Mouse (Mus musculus) cerebellum, adult 2 months (tissue): ENCODE measurements around the gene Plcb1. TPM values are rescaled to one million over a fixed set of nuclear protein-coding genes. Genes with fewer than 3 reads are reported as not detected.

Source experiments
- DNase-seq, 2 experiments: peaks; one replicate each; pipeline ENCODE4 v3.0.0; 2021
- H3K27ac ChIP-seq: fragments of 200-500 bp; 2 replicates; pipeline ENCODE4 v1.5.1; 2012; ENCODE audit warnings: low read length, control low read depth, inconsistent platforms; ENCODE audit not compliant: insufficient read depth
- H3K27me3 ChIP-seq: fragments of 200-500 bp; 2 replicates; pipeline ENCODE4 v1.6.1; 2012; ENCODE audit warnings: inconsistent platforms, mild to moderate bottlenecking, low read length, moderate library complexity; ENCODE audit not compliant: control insufficient read depth, insufficient read depth
- H3K4me1 ChIP-seq: fragments of 200-500 bp; 2 replicates; pipeline ENCODE4 v1.6.1; 2011; ENCODE audit warnings: low read length; ENCODE audit not compliant: control insufficient read depth, insufficient read depth
- H3K4me3 ChIP-seq: fragments of 200-500 bp; replicated peaks from 2 replicates; pipeline ENCODE3; 2011; ENCODE audit warnings: mild to moderate bottlenecking, low read depth, low read length, control low read depth; ENCODE audit not compliant: insufficient read depth
- CTCF ChIP-seq: fragments of 200-500 bp; IDR thresholded peaks from 2 replicates; pipeline ENCODE4 v1.5.1; 2011; ENCODE audit warnings: low read depth, mild to moderate bottlenecking, control low read depth, low read length, moderate library complexity, borderline replicate concordance; ENCODE audit not compliant: insufficient read depth
- POLR2A ChIP-seq: fragments of 200-500 bp; IDR thresholded peaks from 2 replicates; pipeline ENCODE4 v1.6.1; 2011; ENCODE audit warnings: low read length, control low read depth, borderline replicate concordance; ENCODE audit not compliant: insufficient read depth
- WGBS: fragments of 180-500 bp; shearing (Covaris S2); methylation state at CpG from one replicate; pipeline ENCODE4 v1.1.7; 2018; 5-methylcytosine and 5-hydroxymethylcytosine counted together
- polyA plus RNA-seq: library from polyadenylated mRNA; depleted of rRNA; stranded (reverse); fragments of >200 nt; gene quantifications from 2 replicates; pipeline ENCODE4 v1.2.3, GENCODE M21; 2012

Gene Plcb1
- polyA plus RNA-seq, 1 experiment, result 18.5 TPM

- Histone ChIP-seq H3K27ac (no peak overlapping the region), H3K4me3 (no peak overlapping the region), H3K27me3 (no peaks in the 10 kb centered on the region), H3K4me1 (no peaks in the 10 kb centered on the region)
- WGBS, result 95% methylated on average over 4 of the region's 4 CpGs
- TF ChIP-seq CTCF (no peak), POLR2A (no peak)
- DNase-seq, result no peak
Measured at GRCm38 (mm10) chr2:135474107-135474506, 688.2 kb downstream of the Plcb1 start.

GRCm38 (mm10) chr2:135485248-135485647, 699.4 kb downstream of the Plcb1 start:
- WGBS, result 81% methylated on average over 2 of the region's 2 CpGs
- no peaks in the 10 kb centered on the region for H3K4me1 ChIP-seq
- no peak for TF ChIP-seq POLR2A
- TF ChIP-seq CTCF, result no peak
- no peak overlapping the region for H3K4me3 ChIP-seq
- H3K27ac ChIP-seq, result no peak overlapping the region
- H3K27me3 ChIP-seq, result no peaks in the 10 kb centered on the region
- DNase-seq, result no peak

GRCm38 (mm10) chr2:135488277-135488676, 702.4 kb downstream of the Plcb1 start:
- no peaks in the 10 kb centered on the region for H3K27me3 ChIP-seq
- TF ChIP-seq CTCF (no peak), POLR2A (no peak)
- DNase-seq, result no peak
- 78% methylated on average over 2 of the region's 2 CpGs for WGBS
- no peak overlapping the region for H3K27ac ChIP-seq
- H3K4me1 ChIP-seq, result no peaks in the 10 kb centered on the region
- no peak overlapping the region for H3K4me3 ChIP-seq

GRCm38 (mm10) chr2:135489127-135489526, 703.3 kb downstream of the Plcb1 start:
- no peaks in the 10 kb centered on the region for H3K27me3 ChIP-seq
- no peak overlapping the region for H3K27ac ChIP-seq
- no peak overlapping the region for H3K4me3 ChIP-seq
- DNase-seq, result no peak
- H3K4me1 ChIP-seq, result no peaks in the 10 kb centered on the region
- TF ChIP-seq POLR2A (no peak), CTCF (no peak)
- WGBS, result 90% methylated on average over 2 of the region's 2 CpGs

- 77% methylated on average over 9 of the region's 9 CpGs for WGBS
- Histone ChIP-seq H3K4me3 (no peak overlapping the region), H3K27me3 (no peaks in the 10 kb centered on the region), H3K27ac (no peak overlapping the region), H3K4me1 (peaks cover 2% of the 10 kb centered on the region; the same call in 1 of the 2 replicates)
- TF ChIP-seq POLR2A (no peak), CTCF (no peak)
- DNase-seq, result no peak
Measured at GRCm38 (mm10) chr2:135492777-135493176, 706.9 kb downstream of the Plcb1 start.

- TF ChIP-seq CTCF, result no peak
- Histone ChIP-seq H3K27ac (no peak overlapping the region), H3K27me3 (no peaks in the 10 kb centered on the region), H3K4me1 (peaks cover 2% of the 10 kb centered on the region; the same call in 1 of the 2 replicates), H3K4me3 (no peak overlapping the region)
- no peak for DNase-seq
- 46% methylated on average over 3 of the region's 3 CpGs for WGBS
Measured at GRCm38 (mm10) chr2:135496553-135496952, 710.7 kb downstream of the Plcb1 start.

GRCm38 (mm10) chr2:135497251-135497650, 711.4 kb downstream of the Plcb1 start:
- peaks cover 2% of the 10 kb centered on the region; the same call in 1 of the 2 replicates for H3K4me1 ChIP-seq
- H3K27ac ChIP-seq, result no peak overlapping the region
- no peak overlapping the region for H3K4me3 ChIP-seq
- peak in 1 of 2 experiments; percentile 37 for DNase-seq
- H3K27me3 ChIP-seq, result no peaks in the 10 kb centered on the region
- no peak for TF ChIP-seq CTCF
- TF ChIP-seq POLR2A, result no peak
- WGBS, result 35% methylated on average over 2 of the region's 2 CpGs

- Histone ChIP-seq H3K27me3 (no peaks in the 10 kb centered on the region), H3K4me1 (peaks cover 2% of the 10 kb centered on the region; the same call in 1 of the 2 replicates), H3K4me3 (no peak overlapping the region), H3K27ac (no peak overlapping the region)
- WGBS, result 93% methylated on average over 2 of the region's 2 CpGs
- no peak for DNase-seq
- TF ChIP-seq CTCF (no peak), POLR2A (no peak)
Measured at GRCm38 (mm10) chr2:135500872-135501271, 715.0 kb downstream of the Plcb1 start.
